Mouse (Mus musculus) liver, embryonic 15.5 days (tissue): ENCODE measurements around the gene Teddm1a. TPM values are rescaled to one million over a fixed set of nuclear protein-coding genes. Genes with fewer than 3 reads are reported as not detected.
"Not testable (repeated sequence)": the region's sequence is repeated elsewhere in the genome, so short reads cannot be mapped to it uniquely, and the experiment has no call there.

Source experiments
- ATAC-seq: fragments of 200-750 bp; cut with Nextera tagmentation; 2 replicates; pipeline ENCODE4 v1.8.0; 2017; ENCODE audit warnings: moderate number of reproducible peaks, mild to moderate bottlenecking, moderate library complexity; ENCODE audit not compliant: insufficient read depth
- H3K27ac ChIP-seq: fragments of 300-500 bp; sonication (generic); replicated peaks from 2 replicates; pipeline ENCODE4 v1.5.1; 2015; ENCODE audit warnings: mild to moderate bottlenecking, inconsistent platforms
- H3K27me3 ChIP-seq: fragments of 300-500 bp; sonication (generic); 2 replicates; pipeline ENCODE4 v1.6.1; 2015; ENCODE audit warnings: mild to moderate bottlenecking, inconsistent platforms
- H3K36me3 ChIP-seq: fragments of 300-500 bp; sonication (generic); replicated peaks from 2 replicates; pipeline ENCODE4 v1.6.1; 2015; ENCODE audit warnings: moderate library complexity, mild to moderate bottlenecking, inconsistent platforms
- H3K4me1 ChIP-seq: fragments of 300-500 bp; sonication (generic); replicated peaks from 2 replicates; pipeline ENCODE4 v1.6.1; 2015; ENCODE audit warnings: inconsistent platforms
- H3K4me2 ChIP-seq: fragments of 300-500 bp; sonication (generic); 2 replicates; pipeline ENCODE4 v1.6.1; 2015; ENCODE audit warnings: moderate library complexity, mild to moderate bottlenecking, inconsistent platforms
- H3K4me3 ChIP-seq: fragments of 300-500 bp; sonication (generic); replicated peaks from 2 replicates; pipeline ENCODE4 v1.5.1; 2015; ENCODE audit warnings: mild to moderate bottlenecking, inconsistent platforms
- H3K9ac ChIP-seq: fragments of 300-500 bp; sonication (generic); 2 replicates; pipeline ENCODE4 v1.6.1; 2015; ENCODE audit warnings: moderate library complexity, mild to moderate bottlenecking, inconsistent platforms
- H3K9me3 ChIP-seq: fragments of 300-500 bp; sonication (generic); replicated peaks from 2 replicates; pipeline ENCODE4 v1.6.1; 2016; ENCODE audit warnings: inconsistent platforms
- WGBS: fragments of 180-500 bp; shearing (Covaris S2); methylation state at CpG from one replicate; pipeline ENCODE4 v1.1.7; 2015; ENCODE audit warnings: mixed read lengths; ENCODE audit not compliant: insufficient replicate concordance; 5-methylcytosine and 5-hydroxymethylcytosine counted together
- polyA plus RNA-seq: library from polyadenylated mRNA; unstranded; fragments of >200 nt; fragmentation: Nextera tagmentation; extraction: Ambion mirVana; gene quantifications from 2 replicates; pipeline ENCODE4 v1.2.1, GENCODE M21; 2015

The Teddm1a gene
- not detected in 2 replicates for polyA plus RNA-seq

DNA sequence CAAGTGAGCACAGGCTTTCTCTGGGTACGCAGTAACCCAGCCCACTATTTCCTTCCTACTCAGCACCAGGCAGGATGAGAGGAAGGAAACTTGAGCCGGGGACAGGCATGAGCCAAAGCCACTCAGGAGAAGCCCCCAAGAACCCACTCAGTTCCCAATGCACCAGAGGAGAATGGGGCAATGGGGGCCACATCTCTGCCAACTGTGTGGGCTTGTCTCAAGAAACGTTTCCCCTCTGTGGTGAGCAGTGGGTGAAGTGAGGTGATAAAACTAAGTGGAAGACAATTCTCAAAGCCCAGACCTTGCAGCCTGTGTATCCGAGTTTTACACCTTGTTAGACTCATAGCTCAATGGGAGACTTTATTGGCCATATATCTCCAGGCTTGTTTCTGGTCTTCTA is at the start of gene Teddm1a:
TSS of gene Teddm1a (plus strand) at position 301 of the 400 bp plus-strand sequence.
- Histone ChIP-seq H3K9ac (no peak within 1 kb of the TSS), H3K36me3 (no peaks in the 10 kb centered on the region), H3K4me2 (no peak within 1 kb of the TSS), H3K9me3 (no peaks in the 10 kb centered on the region), H3K27ac (no peak within 1 kb of the TSS), H3K4me1 (no peaks in the 10 kb centered on the region), H3K4me3 (no peak within 1 kb of the TSS), H3K27me3 (no peaks in the 10 kb centered on the region)
- ATAC-seq: no peak
- 15% methylated on average over 4 of the region's 4 CpGs for WGBS

GRCm38 (mm10) chr1:153842121-153842740 is 49.3 kb upstream of the Teddm1a start:
- WGBS: 56% methylated on average over 11 of the region's 11 CpGs
- Histone ChIP-seq H3K36me3 (no peaks in the 10 kb centered on the region), H3K9ac (no peak overlapping the region), H3K9me3 (no peaks in the 10 kb centered on the region), H3K4me1 (no peaks in the 10 kb centered on the region), H3K27ac (no peak overlapping the region), H3K4me3 (no peak overlapping the region), H3K4me2 (no peak overlapping the region), H3K27me3 (no peaks in the 10 kb centered on the region)
- ATAC-seq: no peak

DNA sequence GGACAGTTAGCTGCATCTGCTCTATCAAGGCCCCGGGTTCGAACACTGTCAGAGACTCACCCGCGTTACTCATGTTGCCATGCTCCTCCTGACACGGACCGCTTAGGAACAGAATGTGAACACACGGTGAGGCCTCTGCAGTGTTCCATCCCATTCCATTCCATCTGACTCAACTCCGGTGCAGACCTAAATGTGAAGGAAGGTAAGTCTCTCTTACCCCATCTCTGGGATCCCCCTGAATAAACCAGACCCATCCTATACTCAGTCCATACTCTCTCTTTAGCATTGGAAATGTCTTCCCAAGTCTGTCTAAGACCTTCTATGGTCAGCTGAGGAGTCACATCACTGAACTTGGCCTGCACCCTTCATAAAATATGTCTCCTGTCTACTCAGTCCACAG is 47.5 kb upstream of the Teddm1a start, which contains the start of gene Rgsl1:
TSS of gene Rgsl1 (minus strand) at position 101 of the 400 bp plus-strand sequence.
- Histone ChIP-seq H3K9ac (no peak within 1 kb of the TSS), H3K27ac (no peak within 1 kb of the TSS), H3K27me3 (no peaks in the 10 kb centered on the region), H3K4me1 (no peaks in the 10 kb centered on the region), H3K4me3 (no peak within 1 kb of the TSS), H3K9me3 (no peaks in the 10 kb centered on the region), H3K36me3 (no peaks in the 10 kb centered on the region), H3K4me2 (no peak within 1 kb of the TSS)
- no peak for ATAC-seq
- 85% methylated on average over 8 of the region's 8 CpGs for WGBS

DNA sequence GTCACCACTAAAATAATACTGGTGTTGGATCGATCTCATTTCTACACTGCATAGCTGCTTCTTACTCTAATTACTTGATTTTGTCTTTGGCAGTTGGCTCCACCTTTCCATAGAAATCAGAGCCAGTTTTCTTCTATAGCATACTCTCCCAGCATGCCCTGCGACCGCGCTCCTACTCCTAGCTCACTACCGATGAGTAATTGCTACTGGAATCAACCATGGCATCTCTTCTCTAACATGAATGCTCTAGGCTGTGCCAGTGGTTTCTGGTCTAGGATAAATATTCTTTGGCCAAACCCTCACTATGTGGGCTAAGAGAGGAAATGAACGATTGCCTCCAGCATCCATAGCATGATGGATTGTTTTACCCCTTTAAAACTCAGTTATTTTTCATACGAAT is 45.1 kb upstream of the Teddm1a start:
- Histone ChIP-seq H3K27me3 (no peaks in the 10 kb centered on the region), H3K4me2 (no peak overlapping the region), H3K9me3 (no peaks in the 10 kb centered on the region), H3K27ac (no peak overlapping the region), H3K36me3 (no peaks in the 10 kb centered on the region), H3K4me1 (no peaks in the 10 kb centered on the region), H3K9ac (no peak overlapping the region), H3K4me3 (no peak overlapping the region)
- 72% methylated on average over 7 of the region's 7 CpGs for WGBS
- no peak for ATAC-seq

- WGBS: 19% methylated on average over 6 of the region's 6 CpGs
- H3K9ac ChIP-seq: no peak overlapping the region
- no peaks in the 10 kb centered on the region for H3K27me3 ChIP-seq
- ATAC-seq: no peak
- no peaks in the 10 kb centered on the region for H3K4me1 ChIP-seq
- no peak overlapping the region for H3K4me2 ChIP-seq
- H3K36me3 ChIP-seq: no peaks in the 10 kb centered on the region
- H3K9me3 ChIP-seq: no peaks in the 10 kb centered on the region
- no peak overlapping the region for H3K27ac ChIP-seq
- H3K4me3 ChIP-seq: no peak overlapping the region
These were observed 44.7 kb upstream of the Teddm1a start for GRCm38 (mm10) chr1:153846867-153847266.

- H3K4me2 ChIP-seq, H3K4me1 ChIP-seq, H3K27ac ChIP-seq, H3K4me3 ChIP-seq, H3K27me3 ChIP-seq, H3K9ac ChIP-seq, H3K36me3 ChIP-seq, H3K9me3 ChIP-seq, ATAC-seq: not testable (repeated sequence)
- WGBS: 36% methylated on average over 7 of the region's 7 CpGs
These were observed 38.8 kb upstream of the Teddm1a start for GRCm38 (mm10) chr1:153852696-153853095.

GRCm38 (mm10) chr1:153855946-153856345 is 35.6 kb upstream of the Teddm1a start:
- Histone ChIP-seq H3K9ac (no peak overlapping the region), H3K27me3 (no peaks in the 10 kb centered on the region), H3K4me3 (no peak overlapping the region), H3K4me1 (no peaks in the 10 kb centered on the region), H3K9me3 (no peaks in the 10 kb centered on the region), H3K36me3 (no peaks in the 10 kb centered on the region), H3K27ac (no peak overlapping the region), H3K4me2 (no peak overlapping the region)
- 62% methylated on average over 8 of the region's 8 CpGs for WGBS
- no peak for ATAC-seq

GRCm38 (mm10) chr1:153874045-153874444 is 17.5 kb upstream of the Teddm1a start, which contains the start of gene Teddm1b:
Gene Teddm1b (plus strand): TSS chr1:153874345.
- 66% methylated on average over 6 of the region's 6 CpGs for WGBS

DNA sequence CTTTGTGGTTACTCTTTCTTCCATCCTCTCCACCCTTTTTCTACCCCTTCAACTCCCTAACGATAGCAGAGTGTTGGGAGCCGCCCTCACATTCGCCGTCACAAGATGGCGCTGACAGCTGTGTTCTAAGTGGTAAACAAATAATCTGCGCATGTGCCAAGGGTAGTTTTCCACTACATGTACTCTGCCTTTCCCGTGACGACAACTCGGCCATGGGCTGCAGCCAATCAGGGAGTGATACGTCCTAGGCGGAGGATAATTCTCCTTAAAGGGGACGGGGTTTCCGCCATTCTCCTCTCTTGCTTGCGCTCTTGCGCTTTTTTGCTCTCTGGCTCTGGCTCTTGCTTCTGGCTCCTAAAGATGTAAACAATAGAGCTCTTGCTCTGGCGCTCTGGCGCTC is 11.2 kb upstream of the Teddm1a start:
- 85% methylated on average over 17 of the region's 17 CpGs for WGBS
- not testable (repeated sequence) for H3K4me3 ChIP-seq, H3K4me1 ChIP-seq, H3K27ac ChIP-seq, H3K4me2 ChIP-seq, H3K9me3 ChIP-seq, H3K27me3 ChIP-seq, H3K9ac ChIP-seq, H3K36me3 ChIP-seq, ATAC-seq

More at GRCm38 (mm10) chr1:153874045-153874444, 17.5 kb upstream of the Teddm1a start, which contains the start of gene Teddm1b:
- Histone ChIP-seq H3K36me3 (no peaks in the 10 kb centered on the region), H3K4me3 (no peak within 1 kb of the TSS), H3K4me1 (no peaks in the 10 kb centered on the region), H3K9me3 (no peaks in the 10 kb centered on the region), H3K4me2 (no peak within 1 kb of the TSS), H3K9ac (no peak within 1 kb of the TSS), H3K27me3 (no peaks in the 10 kb centered on the region), H3K27ac (no peak within 1 kb of the TSS)
- ATAC-seq: no peak

GRCm38 (mm10) chr1:153886024-153886633 is 5.4 kb upstream of the Teddm1a start:
- no peaks in the 10 kb centered on the region for H3K36me3 ChIP-seq
- no peaks in the 10 kb centered on the region for H3K4me1 ChIP-seq
- no peak overlapping the region for H3K9ac ChIP-seq
- no peak overlapping the region for H3K4me2 ChIP-seq
- no peak for ATAC-seq
- no peak overlapping the region for H3K27ac ChIP-seq
- no peaks in the 10 kb centered on the region for H3K9me3 ChIP-seq
- no peaks in the 10 kb centered on the region for H3K27me3 ChIP-seq
- 50% methylated on average over 17 of the region's 17 CpGs for WGBS
- no peak overlapping the region for H3K4me3 ChIP-seq

- H3K4me2 ChIP-seq: no peak overlapping the region
- no peak overlapping the region for H3K9ac ChIP-seq
- no peaks in the 10 kb centered on the region for H3K9me3 ChIP-seq
- H3K4me1 ChIP-seq: no peaks in the 10 kb centered on the region
- ATAC-seq: no peak
- H3K4me3 ChIP-seq: no peak overlapping the region
- H3K36me3 ChIP-seq: no peaks in the 10 kb centered on the region
- no peak overlapping the region for H3K27ac ChIP-seq
- 76% methylated on average over 10 of the region's 10 CpGs for WGBS
- no peaks in the 10 kb centered on the region for H3K27me3 ChIP-seq
These were observed 1.4 kb upstream of the Teddm1a start for GRCm38 (mm10) chr1:153890121-153890520.
